Mouse (Mus musculus) liver, adult 2 months (tissue): ENCODE measurements around the gene Nav2. TPM values are rescaled to one million over a fixed set of nuclear protein-coding genes. Genes with fewer than 3 reads are reported as not detected.

ENCODE experiments used
- DNase-seq: peaks from one replicate; pipeline ENCODE4 v3.0.0-alpha.2; 2011; ENCODE audit warnings: low read depth, low spot score; ENCODE audit errors: extremely low read depth
- H3K27ac ChIP-seq: fragments of 200-500 bp; replicated peaks from 2 replicates; pipeline ENCODE4 v1.5.1; 2012; ENCODE audit warnings: low read depth, mild to moderate bottlenecking, control low read depth, inconsistent platforms, low read length; ENCODE audit not compliant: insufficient read depth
- H3K27me3 ChIP-seq: fragments of 200-500 bp; 2 replicates; pipeline ENCODE4 v1.6.1; 2012; ENCODE audit warnings: mild to moderate bottlenecking, moderate library complexity, low read length, inconsistent platforms; ENCODE audit not compliant: control insufficient read depth, insufficient read depth
- H3K36me3 ChIP-seq: fragments of 200-500 bp; 2 replicates; pipeline ENCODE4 v1.6.1; 2012; ENCODE audit warnings: low read length, inconsistent platforms; ENCODE audit not compliant: control insufficient read depth, insufficient read depth
- H3K4me1 ChIP-seq: fragments of 200-500 bp; 2 replicates; pipeline ENCODE4 v1.6.1; 2011; ENCODE audit warnings: low read length; ENCODE audit not compliant: control insufficient read depth, insufficient read depth
- H3K4me3 ChIP-seq: fragments of 200-500 bp; 2 replicates; pipeline ENCODE4 v1.5.1; 2011; ENCODE audit warnings: low read depth, mild to moderate bottlenecking, control low read depth, low read length, moderate library complexity; ENCODE audit not compliant: insufficient read depth
- H3K79me2 ChIP-seq: fragments of 200-500 bp; 2 replicates; pipeline ENCODE4 v1.6.1; 2012; ENCODE audit warnings: inconsistent platforms, mild to moderate bottlenecking, low read length, moderate library complexity; ENCODE audit not compliant: control insufficient read depth, insufficient read depth
- H3K9ac ChIP-seq: fragments of 200-500 bp; 2 replicates; pipeline ENCODE4 v1.6.1; 2012; ENCODE audit warnings: low read depth, mild to moderate bottlenecking, control low read depth, inconsistent platforms, low read length
- CTCF ChIP-seq: fragments of 200-500 bp; IDR thresholded peaks from 2 replicates; pipeline ENCODE4 v1.5.1; 2011; ENCODE audit warnings: low read depth, low read length, control low read depth
- POLR2A ChIP-seq: fragments of 200-500 bp; IDR thresholded peaks from 2 replicates; pipeline ENCODE4 v1.6.1; 2011; ENCODE audit warnings: low read length, control low read depth; ENCODE audit not compliant: insufficient read depth; ENCODE audit errors: extremely low read depth
- WGBS: fragments of 180-500 bp; shearing (Covaris S2); methylation state at CpG from one replicate; pipeline ENCODE4 v1.1.7; 2018; 5-methylcytosine and 5-hydroxymethylcytosine counted together
- polyA plus RNA-seq: library from polyadenylated mRNA; depleted of rRNA; stranded (reverse); fragments of >200 nt; gene quantifications from 2 replicates; pipeline ENCODE4 v1.2.3, GENCODE M21; 2012
- total RNA-seq: library from RNA; depleted of rRNA; stranded (reverse); fragments of >200 nt; gene quantifications from 2 replicates; pipeline ENCODE4 v1.2.3, GENCODE M21; 2014

The Nav2 gene
- total and polyA plus RNA-seq, 2 experiments: 11.1 to 17.6 TPM

DNA sequence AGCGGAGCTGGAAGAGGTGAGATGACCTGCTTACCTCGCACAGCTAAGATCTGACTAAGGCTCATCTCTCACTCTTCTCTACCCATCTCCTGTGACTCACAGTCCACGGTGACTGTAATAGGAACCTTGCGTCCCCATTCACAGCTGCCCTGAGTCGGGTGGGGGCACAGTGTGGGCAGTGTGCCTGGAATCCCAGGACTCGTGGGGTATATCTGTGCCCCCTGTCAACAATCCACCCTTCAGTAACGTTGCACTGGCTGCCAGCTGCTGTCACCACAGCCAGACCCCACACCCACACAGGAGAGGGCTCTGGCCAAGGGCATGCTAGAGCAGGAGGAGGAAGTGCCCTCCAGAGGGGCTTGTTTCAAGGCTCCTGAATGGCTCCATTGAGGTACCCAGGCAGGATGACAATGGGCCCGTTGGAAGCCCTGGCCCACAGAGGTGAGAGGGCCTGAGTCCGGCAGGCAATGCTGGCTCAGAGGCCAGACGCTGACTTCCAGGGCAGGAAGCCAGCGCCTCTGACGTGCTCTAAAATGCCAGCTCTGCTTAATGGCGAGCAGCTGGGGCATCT lies 353.5 kb downstream of the Nav2 start:
- H3K9ac ChIP-seq: no peak overlapping the region
- H3K4me1 ChIP-seq: no peaks in the 10 kb centered on the region
- no peaks in the 10 kb centered on the region for H3K36me3 ChIP-seq
- H3K27ac ChIP-seq: no peak overlapping the region
- no peaks in the 10 kb centered on the region for H3K27me3 ChIP-seq
- WGBS: 78% methylated on average over 13 of the region's 13 CpGs
- H3K79me2 ChIP-seq: no peaks in the 10 kb centered on the region
- no peak overlapping the region for H3K4me3 ChIP-seq
- TF ChIP-seq CTCF: no peak
- TF ChIP-seq POLR2A: no peak
- no peak for DNase-seq

DNA sequence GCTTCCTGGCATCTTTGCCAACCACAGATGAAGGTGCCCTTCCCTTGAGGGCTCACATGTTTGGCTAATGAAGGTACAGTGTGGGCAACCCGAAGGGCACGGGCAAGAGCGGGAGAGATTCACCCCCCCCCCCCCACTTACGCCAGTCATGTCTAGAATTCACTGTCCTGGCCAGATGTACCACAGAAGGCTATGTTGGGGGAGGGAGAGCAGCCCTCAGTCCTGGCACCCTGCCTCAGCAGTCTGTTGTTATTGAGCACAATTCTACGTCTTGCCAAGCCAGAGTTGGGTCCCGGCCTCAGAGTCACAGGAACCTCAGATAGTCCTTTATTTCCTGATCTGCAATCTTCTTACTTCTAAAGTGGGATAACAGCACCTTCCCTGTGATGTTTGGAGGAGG lies 357.9 kb downstream of the Nav2 start:
- Histone ChIP-seq H3K27me3 (no peaks in the 10 kb centered on the region), H3K79me2 (no peaks in the 10 kb centered on the region), H3K4me1 (no peaks in the 10 kb centered on the region), H3K27ac (no peak overlapping the region), H3K9ac (no peak overlapping the region), H3K36me3 (no peaks in the 10 kb centered on the region), H3K4me3 (no peak overlapping the region)
- 72% methylated on average over 6 of the region's 6 CpGs for WGBS
- no peak for TF ChIP-seq POLR2A
- no peak for TF ChIP-seq CTCF
- no peak for DNase-seq

DNA sequence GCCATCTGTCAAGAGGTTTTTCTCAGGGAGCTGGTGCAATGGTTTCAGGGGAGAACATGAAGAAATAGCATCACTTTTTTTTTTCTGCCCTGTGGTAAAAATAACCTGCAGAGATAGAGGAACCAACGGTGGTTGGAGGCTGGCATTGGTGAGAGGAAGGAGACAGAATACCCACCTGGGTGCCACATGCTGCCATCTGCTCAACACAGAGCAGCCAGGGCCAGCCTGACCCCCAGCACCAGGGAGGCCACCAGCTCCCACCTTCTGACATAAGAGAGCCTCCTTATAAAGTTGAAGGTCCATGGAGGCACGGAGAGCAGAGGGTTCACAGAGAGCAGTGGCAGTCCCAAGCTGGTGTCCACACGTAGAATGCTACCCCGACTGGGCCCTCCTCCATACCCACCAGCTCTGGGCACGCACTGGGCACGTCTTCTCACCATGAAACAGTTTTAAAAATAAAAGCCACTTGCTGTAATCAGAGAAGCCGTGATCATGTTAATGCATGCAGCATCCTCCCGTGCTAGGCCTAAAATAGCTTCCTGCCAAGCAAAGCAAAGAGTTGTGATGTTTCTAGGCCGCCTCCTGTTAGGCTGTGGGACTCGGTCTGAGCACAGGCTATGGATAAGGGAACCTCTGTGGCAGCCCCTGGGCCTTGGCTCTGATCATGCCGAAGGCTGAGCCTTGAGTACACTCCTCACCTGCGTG lies 359.3 kb downstream of the Nav2 start:
- H3K36me3 ChIP-seq: no peaks in the 10 kb centered on the region
- no peak overlapping the region for H3K4me3 ChIP-seq
- H3K27me3 ChIP-seq: no peaks in the 10 kb centered on the region
- H3K27ac ChIP-seq: no peak overlapping the region
- TF ChIP-seq CTCF (no peak), POLR2A (no peak)
- 89% methylated on average over 12 of the region's 12 CpGs for WGBS
- H3K79me2 ChIP-seq: no peaks in the 10 kb centered on the region
- DNase-seq: no peak
- no peak overlapping the region for H3K9ac ChIP-seq
- H3K4me1 ChIP-seq: peaks cover 2% of the 10 kb centered on the region; the same call in 1 of the 2 replicates

DNA sequence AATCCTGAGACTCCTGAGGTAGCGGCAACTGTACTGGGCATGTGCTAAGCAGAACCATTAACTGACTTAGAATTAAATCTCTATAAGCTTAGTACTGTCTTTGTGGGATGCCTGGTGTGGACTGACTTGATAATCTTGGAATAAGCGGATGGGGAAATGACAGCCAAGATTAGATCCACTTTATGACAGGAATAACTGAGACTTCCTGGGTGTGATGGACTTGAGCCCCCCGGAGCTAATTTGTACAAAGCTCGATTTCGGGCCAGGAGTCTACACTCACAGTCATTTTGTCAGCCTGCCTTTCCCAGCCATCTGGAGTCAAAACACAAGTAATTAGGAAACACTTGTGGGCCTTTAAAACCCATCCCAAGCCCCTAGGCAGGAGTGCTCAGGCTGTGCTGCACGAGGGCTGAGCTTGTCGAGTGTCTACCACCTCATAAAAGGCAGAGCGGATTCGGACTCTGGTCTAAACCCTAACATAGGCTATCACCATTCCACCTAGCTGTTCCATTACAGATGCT lies 359.9 kb downstream of the Nav2 start:
- TF ChIP-seq CTCF: no peak
- no peak for TF ChIP-seq POLR2A
- DNase-seq: no peak
- H3K36me3 ChIP-seq: no peaks in the 10 kb centered on the region
- H3K9ac ChIP-seq: no peak overlapping the region
- no peak overlapping the region for H3K4me3 ChIP-seq
- no peak overlapping the region for H3K27ac ChIP-seq
- peaks cover 2% of the 10 kb centered on the region; the same call in 1 of the 2 replicates for H3K4me1 ChIP-seq
- WGBS: 86% methylated on average over 9 of the region's 9 CpGs
- H3K27me3 ChIP-seq: no peaks in the 10 kb centered on the region
- no peaks in the 10 kb centered on the region for H3K79me2 ChIP-seq

DNA sequence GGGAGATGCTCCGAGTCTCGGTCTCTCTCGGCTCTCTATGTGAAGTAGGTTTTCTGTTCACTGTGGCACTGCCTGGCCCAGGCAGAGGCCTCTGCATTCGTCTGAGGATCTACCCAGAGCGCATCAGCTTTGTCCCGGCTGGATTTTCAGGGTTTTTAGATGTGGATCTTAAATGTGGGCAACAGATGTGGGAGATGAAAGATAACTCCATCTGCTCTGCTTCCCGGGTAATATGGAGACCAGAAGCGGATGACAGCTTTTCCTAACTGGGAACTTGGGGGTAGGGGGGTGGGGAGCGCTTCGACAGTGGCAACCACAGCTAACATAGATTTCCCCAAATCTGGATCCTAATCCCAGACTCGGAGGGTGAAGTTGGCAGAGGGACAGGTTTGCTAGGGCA lies 362.3 kb downstream of the Nav2 start:
- no peak overlapping the region for H3K27ac ChIP-seq
- no peaks in the 10 kb centered on the region for H3K36me3 ChIP-seq
- H3K9ac ChIP-seq: no peak overlapping the region
- no peak for DNase-seq
- H3K27me3 ChIP-seq: no peaks in the 10 kb centered on the region
- H3K4me1 ChIP-seq: peaks cover 2% of the 10 kb centered on the region; the same call in 1 of the 2 replicates
- H3K79me2 ChIP-seq: no peaks in the 10 kb centered on the region
- TF ChIP-seq POLR2A (no peak), CTCF (no peak)
- H3K4me3 ChIP-seq: no peak overlapping the region
- 89% methylated on average over 11 of the region's 11 CpGs for WGBS
